Mouse (Mus musculus): ENCODE results near the gene Sbk1.
"Not testable (repeated sequence)": the region's sequence is repeated elsewhere in the genome, so short reads cannot be mapped to it uniquely, and the experiment has no call there.

Gene Sbk1

DNA sequence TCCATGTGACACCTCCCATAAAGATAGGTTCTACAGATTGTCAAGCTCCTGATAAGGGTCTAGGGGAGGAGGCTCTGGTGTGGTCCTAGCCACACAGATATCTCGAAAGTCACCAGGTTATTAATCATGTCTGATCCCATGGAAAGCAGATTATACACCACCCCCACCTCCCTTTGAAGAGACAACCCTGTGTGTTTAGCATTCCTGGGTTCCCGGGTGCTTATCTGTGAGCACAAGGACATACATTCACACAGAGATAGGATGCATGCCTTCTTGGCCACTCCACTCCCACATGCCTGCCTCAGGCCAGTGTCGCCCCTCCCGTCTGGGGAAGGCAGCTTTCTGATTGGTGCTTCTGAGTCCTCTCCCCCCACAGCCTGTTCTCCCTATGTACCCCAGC is 10.6 kb upstream of the Sbk1 start:
- ATAC-seq (ENCODE audit: insufficient number of reproducible peaks, low FRiP score, low TSS enrichment): no peak

DNA sequence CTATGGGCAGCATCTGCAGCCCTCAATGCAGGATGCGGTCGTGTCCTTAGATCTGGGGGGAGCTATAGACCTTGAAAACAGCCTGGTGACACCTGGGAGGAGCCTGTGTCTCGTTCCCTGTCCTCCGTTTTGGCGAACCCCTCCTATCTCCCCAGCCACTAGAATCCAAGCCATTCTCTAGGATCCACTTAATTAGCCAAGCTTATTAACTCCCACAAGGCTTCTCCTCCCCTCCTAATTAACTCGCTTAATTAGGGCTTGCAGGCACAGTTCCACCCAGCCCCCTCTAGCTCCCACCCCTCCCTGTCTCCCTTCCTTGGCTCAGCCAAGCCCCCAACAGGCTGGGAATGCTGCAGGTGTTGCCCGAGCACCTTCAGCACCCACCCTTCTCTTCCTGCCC is 8.5 kb upstream of the Sbk1 start:
- ATAC-seq (ENCODE audit: insufficient number of reproducible peaks, low FRiP score, low TSS enrichment): no peak

DNA sequence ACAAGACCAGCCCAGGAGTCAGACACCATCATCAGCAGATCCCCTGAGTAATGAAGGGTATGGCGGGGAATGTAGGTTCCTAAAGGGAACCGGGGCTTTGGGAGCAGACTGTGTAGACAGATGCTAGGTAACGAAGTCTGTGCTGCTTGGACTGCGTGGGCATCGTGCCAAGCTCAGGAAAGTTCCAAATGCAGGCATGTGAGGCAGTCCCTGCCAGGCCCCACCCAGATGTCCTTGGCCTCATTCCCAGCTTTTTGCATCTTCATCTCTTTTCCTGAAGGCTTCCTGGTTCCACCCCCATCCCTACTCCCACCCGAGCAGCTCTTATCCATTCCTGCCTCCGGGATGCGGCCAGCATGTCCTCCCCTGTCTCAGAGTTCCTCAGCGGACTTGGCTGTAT is 6.5 kb upstream of the Sbk1 start:
- no peak for ATAC-seq (ENCODE audit: insufficient number of reproducible peaks, low FRiP score, low TSS enrichment)

DNA sequence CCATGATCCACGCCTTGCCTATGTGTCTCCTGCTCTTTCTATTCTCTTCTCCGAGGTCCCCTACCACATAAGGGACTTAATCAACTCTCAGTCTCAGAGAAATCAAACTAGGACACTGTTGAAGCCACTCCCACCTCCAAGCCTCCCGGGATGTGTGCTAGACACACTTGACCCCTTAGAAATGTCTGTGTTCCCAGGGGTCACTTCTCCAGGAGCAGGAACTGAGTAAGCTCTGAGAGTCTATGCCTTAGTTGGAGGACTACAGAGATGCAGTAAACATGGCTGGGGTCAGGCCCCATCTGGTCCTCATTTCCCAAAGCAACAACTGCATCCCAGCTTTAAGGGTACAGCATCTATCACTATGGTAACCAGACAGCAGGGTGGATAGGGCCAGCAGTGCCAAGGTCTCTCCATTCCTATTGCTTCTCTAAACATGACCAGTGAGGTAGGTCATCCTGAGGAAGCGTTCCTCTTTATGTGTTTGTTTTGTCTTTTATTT is 6.0 kb upstream of the Sbk1 start:
- ATAC-seq (ENCODE audit: insufficient number of reproducible peaks, low FRiP score, low TSS enrichment): no peak

DNA sequence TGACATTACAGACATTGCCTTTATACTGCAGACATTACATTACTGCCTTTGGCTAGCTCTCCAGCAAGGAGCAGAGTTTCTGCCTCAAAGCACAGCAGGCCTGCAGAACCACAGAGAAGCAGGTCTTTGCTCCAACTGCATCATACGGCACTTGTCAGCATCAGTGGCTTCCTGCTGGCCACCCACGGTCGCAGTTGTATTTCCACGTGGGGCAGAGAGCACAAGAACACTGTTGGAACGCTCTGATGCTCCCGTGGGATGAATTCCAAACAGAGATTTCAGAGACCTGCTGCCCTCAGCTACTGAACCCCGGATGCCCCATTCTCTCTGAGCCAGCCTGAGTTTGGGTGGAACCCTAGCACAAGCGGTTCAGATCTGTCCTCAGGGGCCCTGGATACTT is 4.8 kb upstream of the Sbk1 start:
- ATAC-seq (ENCODE audit: insufficient number of reproducible peaks, low FRiP score, low TSS enrichment): no peak

DNA sequence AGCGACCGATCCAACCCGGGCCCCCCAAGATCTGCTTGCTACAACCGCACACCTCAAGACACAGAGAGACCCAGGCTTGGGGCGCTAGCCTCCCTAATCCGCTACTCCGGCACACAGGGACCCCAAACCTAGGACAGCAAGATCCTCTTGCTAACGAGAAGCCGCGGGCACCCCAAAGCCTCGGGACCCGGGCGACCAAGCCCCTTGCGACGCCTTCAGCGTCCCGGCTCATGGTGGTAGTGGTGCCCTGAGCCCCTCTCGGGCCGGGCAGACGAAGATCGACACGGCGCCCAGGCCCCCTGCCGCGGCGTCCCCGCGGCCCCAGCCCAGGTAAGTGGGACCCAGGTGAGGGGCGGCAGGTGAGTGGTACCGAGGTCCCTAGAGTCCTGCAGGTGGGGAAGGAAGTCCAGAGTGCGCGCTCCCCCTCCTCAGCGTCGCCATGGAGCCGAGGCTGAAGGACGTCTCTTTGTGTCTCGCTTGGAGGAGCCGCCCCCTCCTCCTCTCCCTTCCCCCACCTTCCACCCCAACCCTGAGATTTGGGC is 422 bp downstream of the Sbk1 start:
- peak; percentile 15; the same call in 1 of the 2 replicates for ATAC-seq (ENCODE audit: insufficient number of reproducible peaks, low FRiP score, low TSS enrichment)

DNA sequence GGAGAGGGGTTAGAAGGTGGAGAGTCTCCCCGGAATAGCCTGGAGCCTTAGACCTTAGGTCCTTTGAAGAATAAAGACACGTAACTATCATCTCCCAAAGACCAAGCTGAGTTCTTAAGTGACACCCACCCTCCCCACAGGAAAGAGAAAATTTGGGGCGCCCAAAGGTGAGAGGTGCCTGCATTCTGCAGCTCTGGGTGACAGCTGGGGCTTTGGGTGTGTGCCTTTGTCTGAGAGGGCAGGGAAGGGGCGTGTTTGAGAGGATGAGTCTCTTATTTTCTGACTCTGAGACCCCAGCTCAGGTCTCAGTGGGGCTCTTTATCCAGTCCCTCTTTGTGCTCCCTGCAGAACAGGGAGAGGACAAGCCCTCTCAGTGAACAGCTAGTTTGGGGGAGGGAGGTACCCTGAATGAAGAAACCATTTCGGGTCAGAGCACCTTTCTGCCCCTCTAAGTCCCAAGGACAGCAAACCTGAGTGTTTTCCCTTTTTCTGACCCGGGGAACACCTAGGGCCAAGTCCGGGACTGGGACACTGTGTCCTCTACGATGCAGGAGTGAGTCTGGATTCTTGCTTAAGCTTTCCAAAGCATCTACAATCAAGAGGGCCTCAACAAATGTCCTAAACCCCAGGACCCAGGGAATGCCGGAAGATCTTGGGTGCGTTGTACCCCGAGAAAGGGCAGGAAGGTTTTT is 1.1 kb downstream of the Sbk1 start:
- ATAC-seq (ENCODE audit: insufficient number of reproducible peaks, low FRiP score, low TSS enrichment): no peak

DNA sequence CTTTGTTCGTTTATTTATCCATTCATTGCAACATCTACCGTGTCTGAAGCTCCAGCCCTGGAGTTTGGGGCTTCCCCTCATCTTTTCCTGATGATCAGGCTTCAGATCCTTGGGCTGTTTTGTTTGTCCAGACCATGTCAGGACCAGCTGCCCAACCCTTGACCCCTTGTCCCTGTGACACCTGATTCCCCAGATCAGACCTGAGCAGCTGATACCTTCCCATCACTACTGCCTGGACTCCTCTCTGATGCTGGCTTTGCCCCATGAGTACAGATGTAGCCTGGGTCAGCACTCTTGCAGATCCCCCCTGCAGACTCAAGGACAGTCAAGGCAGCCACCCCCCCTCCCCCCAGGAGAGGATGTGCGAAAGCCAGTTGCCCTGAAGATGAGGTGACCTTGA is 1.7 kb downstream of the Sbk1 start:
- ATAC-seq (ENCODE audit: insufficient number of reproducible peaks, low FRiP score, low TSS enrichment): no peak

DNA sequence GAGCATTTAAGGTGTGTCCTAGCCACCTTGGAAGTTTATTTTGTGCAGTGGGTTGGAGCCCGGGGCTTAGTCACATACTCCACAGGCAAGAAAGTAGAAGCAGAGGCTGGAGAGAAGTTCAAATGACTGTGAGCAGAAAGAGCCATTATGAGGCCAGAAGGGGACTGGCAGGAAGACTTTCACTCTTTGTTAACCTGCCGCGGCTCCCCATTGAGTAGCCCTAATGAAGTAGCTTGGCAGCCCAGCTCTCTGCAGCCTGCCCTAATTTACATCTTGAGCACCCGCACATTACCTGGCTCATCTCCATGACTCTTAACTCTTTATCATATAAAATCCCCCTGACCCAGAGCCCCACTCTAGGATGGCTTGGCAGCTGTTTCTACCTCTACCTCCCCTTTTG is 2.2 kb downstream of the Sbk1 start:
- no peak for ATAC-seq (ENCODE audit: insufficient number of reproducible peaks, low FRiP score, low TSS enrichment)

DNA sequence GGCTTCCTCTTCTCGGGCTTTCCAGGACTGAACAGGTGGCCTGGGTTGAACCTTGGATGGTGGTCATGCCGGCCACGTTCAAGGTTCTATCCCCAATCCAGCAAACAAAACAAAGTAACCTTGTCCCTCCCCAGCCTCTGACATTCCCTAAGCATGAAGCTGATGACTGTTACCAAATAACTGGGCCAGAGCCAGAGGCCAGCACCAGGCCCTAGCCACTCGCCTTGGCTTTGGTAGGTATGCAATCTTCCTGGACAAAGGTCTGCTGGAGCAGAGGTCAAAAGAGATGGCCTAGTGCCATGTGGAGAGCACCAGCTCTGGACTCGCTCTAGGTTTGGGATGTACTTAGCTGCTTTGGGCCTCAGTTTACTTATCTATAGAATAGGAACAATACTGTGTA is 3.3 kb downstream of the Sbk1 start:
- ATAC-seq (ENCODE audit: insufficient number of reproducible peaks, low FRiP score, low TSS enrichment): no peak

DNA sequence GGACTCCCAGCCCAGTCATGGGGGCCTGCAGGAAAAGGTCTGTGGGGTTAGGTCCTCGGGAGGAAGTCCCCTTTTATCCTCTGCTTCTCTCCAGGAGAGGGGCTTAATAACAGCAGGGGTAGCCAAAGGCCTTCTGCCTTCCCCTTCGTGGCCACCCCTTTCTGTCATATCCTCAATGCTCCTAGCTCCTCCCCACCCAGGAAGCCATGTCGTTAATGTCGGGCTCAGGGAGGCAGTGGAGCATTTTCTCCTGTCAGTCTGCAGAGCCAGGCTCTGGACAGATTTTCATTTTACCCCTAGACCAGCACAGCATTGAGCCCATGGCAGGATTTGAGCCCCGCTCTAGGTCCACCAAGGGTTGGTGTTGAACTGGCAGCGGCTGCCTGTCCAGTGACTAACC is 3.9 kb downstream of the Sbk1 start:
- ATAC-seq (ENCODE audit: insufficient number of reproducible peaks, low FRiP score, low TSS enrichment): no peak

DNA sequence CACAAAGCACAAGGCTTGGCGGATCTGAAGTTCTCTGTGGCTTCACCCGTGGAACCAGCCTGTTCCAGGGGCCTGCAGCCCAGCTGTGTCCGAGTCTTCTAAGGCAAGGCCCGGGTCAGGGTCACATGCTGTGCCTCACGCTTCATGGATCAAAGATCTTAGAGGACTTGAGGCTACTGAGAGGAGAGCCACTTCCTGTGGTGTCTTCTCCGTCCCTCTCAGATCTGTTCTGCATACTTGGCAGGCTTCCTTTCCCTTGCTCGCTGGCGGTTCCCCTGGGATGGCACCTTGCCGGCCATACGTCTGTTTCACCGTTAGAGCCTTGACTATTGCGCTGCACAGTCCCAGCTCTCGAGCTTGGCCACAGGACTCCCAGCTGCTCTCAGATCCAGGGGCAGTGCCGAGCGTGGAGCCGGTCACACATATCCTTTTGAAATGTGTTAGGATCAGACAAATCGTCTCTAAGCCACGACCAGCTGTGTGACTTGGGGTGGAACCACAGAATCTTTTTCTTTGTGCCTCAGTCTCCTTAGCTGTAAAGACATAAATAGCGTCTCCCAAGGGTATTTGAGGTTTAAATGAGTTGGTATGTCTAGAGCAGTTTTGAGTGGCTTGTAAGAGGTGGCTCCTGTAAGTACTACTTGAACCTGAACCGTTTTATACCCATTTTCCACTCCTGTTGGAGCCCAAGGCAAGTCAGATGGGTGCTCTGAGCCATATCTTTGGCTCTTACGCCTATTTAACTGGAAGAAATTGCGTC is 5.3 kb downstream of the Sbk1 start:
- ATAC-seq (ENCODE audit: insufficient number of reproducible peaks, low FRiP score, low TSS enrichment): no peak

DNA sequence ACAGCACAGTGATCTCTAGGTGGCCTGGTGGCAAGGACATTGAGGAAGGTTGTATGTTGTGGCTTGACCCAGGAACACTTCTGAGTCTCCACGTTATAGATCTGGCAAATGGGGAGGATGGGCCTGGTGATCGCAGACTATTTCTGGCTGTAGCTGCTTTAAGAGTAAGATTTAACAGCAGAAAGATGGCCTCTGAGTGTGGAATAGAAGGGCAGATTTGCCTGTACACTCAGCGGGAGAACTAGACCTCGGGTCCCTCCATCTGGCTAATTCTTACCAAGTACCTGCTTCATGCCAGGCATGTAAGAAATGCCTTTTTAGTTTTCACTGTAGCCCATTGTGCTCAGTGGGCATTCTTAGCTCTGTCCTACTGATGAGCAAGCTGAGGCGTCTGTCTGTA is 6.4 kb downstream of the Sbk1 start:
- no peak for ATAC-seq (ENCODE audit: insufficient number of reproducible peaks, low FRiP score, low TSS enrichment)

DNA sequence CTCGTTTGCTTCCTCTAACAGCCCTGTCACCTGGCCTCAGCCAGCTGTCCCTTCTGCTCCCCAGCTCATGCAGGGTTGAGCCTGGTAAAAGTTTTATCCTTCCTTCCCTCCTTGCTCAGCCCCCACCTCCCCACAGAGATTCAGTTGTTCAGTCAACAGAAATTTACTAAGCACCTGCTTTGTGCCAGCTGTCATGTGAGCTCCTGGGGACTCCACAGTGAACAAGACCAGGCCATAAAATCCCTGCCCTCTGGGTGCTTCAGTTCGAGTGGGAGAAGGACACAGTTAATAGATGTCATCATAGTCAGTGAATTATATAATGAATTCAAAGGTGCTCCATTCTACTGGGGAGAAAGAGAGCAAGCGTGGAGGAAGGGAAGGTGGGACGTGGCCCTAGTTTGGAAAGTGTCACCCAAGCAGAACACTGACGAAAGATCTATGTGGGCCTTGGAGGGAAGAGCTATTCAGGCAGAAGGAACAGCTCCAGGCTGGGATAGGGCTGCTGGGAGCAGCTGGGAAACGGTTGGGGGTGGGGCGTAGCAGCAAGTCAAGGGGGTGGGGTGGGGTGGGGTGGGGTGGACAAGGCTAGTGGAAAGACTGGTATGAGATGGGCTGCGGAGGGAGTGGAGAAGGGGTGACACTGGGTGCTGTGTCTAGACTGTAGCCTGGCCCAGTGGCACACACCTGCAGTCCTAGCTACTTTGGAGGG is 7.5 kb downstream of the Sbk1 start:
- ATAC-seq (ENCODE audit: insufficient number of reproducible peaks, low FRiP score, low TSS enrichment): no peak

DNA sequence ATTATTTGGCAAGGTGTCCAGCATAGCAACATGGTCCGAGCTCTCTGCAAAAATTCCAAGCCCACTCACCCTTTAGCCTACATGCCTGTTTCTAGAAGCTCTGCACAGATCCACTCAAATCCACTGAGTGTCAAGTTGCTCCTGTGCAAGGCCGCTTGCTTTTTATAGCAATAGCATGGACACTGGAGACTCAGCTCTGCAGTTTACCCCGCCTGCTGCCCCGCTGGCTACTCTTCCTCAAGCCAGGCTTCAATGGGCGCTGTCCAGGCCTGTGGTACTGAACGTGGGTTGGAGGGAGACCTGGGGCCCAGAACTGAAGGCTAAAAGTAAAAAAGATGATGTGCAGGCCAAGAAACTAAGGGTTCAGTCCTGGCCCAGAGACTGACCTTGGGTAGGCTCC is 8.3 kb downstream of the Sbk1 start:
- ATAC-seq (ENCODE audit: insufficient number of reproducible peaks, low FRiP score, low TSS enrichment): no peak

DNA sequence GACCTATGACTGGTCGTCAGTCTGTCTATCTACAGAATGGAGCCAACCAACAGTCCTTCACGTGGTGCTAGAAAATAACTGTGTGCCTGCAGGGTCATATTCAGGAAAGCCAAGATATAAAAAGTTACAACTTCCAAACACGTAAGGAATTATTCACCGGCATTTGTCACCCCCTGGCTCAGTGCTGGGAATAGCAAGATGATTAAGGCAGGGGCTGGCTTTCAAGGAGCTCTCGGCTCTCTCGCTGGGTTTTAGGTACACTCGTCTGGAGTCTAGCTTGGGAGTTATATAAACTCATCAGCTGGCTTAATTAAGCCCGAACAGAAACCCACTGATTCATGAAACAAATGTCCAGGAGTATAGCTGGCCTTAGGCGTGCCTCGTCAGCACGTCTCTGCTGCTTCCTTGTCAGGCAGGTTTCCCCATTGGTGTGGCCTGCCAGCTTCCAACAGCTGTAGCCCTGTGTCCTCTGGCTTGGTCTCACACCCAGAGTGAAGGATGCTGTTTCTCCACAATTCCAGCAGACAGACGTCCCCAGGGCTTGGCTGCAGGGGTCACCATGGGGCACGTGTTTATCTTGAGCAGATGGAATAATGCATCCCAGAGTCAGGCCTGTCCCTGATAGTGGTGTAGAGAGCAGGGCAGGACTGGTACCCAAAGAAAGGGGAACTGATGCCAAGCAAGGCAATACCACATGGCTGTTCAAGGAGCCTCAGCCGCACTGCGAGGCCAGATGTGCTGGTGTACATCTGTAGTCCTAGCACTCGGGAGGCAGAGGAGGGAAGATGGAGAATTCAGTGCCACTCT is 9.7 kb downstream of the Sbk1 start:
- ATAC-seq (ENCODE audit: insufficient number of reproducible peaks, low FRiP score, low TSS enrichment): no peak

DNA sequence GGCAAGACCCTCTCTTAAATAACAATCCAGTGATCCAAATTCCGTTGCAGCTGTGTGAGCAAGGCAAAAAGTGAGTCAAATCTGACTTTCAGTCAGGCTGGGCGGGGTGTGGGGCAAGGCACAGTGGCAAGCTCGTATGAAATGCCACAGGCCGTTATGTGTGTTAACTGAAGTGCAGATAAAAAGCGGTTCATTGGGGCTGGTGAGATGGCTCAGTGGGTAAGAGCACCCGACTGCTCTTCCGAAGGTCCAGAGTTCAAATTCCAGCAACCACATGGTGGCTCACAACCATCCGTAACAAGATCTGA is 10.2 kb downstream of the Sbk1 start:
- not testable (repeated sequence) for ATAC-seq (ENCODE audit: insufficient number of reproducible peaks, low FRiP score, low TSS enrichment)

DNA sequence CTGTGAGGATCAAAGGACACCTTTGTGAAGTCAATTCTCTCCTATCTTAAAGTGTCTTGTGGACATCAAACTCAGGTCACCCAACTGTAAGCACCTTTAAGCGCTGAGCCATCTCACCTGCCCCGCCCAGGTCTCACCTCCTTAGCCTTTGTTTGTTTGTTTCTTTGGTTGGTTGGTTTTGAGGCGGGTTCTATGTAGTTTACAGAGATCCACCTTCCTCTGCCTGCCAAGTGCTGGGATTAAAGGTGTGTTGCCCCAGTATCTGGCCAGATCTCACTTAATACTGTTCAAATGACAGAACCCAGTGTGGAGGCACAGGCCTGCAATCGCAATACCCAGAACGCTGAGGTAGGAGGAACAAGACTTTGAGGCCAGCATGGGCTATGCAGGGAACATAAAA is 11.6 kb downstream of the Sbk1 start:
- ATAC-seq (ENCODE audit: insufficient number of reproducible peaks, low FRiP score, low TSS enrichment): no peak

DNA sequence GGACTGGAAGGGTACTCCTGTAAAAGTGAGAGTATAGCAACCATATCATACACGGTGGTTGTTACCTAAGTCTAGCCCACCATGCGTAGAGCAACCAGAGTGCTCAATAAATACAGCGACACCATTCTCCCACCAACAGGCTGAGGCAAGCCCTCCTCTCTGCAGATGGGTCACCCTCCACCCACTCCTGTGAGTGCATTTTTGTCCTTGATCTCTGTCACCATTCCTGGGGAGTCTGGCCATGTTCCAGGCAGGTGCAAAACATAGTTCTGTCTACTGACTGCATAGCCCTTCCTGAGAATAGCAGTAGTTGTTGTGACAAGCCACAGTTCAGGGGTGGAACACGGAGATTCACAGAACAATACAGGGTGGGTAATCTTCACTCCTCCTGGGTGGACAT is 12.0 kb downstream of the Sbk1 start:
- no peak for ATAC-seq (ENCODE audit: insufficient number of reproducible peaks, low FRiP score, low TSS enrichment)

DNA sequence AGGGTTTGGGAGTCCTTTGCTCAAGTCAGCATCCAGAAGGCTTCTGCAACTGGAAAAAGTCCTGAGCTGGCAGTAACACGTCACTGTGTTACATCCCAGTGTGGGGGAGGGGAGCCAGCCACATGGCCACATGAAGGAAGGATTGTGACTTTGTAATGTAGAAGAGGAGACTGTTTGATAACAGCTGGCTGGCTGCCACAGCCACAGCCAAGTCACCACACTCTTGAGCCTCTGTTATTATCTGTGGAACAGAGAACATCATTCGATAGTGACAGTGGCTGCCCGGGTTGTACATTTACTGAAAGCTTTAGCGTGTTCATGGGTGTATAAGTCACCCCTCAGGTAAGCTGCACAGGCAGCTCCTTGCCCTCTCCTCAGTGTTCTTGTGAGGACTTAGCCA is 12.4 kb downstream of the Sbk1 start:
- no peak for ATAC-seq (ENCODE audit: insufficient number of reproducible peaks, low FRiP score, low TSS enrichment)
